ENCODE assay signal across 9 mouse cellular contexts in genomic region chr1:115684518-115685368, GRCm38 (mm10). TPM values are rescaled to one million over a fixed set of nuclear protein-coding genes. Genes with fewer than 3 reads are reported as not detected.
DNase-seq lines count a peak whose midpoint lies in the region; ATAC-seq lines count a peak whose summit lies in the region.
"Had no signal": no experiment of that assay in that cellular context is flagged by ENCODE, and none has a peak within 500 bp of the region (broad histone marks: within the 10 kb centered on the region; RNA-seq: fewer than 3 reads in every experiment).

Gene Cntnap5a, plus strand, starts transcription at chr1:115684756.

- H3K9me3 ChIP-seq in forebrain, embryonic 16.5 days (ENCODE audit: control insufficient read depth, low read length) = no peaks in the 10 kb centered on the region
- H3K9me3 ChIP-seq in hindbrain, embryonic 14.5 days (ENCODE audit: control insufficient read depth, low read length) = no peaks in the 10 kb centered on the region
- no peaks in the 10 kb centered on the region for H3K9me3 ChIP-seq in midbrain, embryonic 11.5 days (ENCODE audit: control insufficient read depth, low read length)

- peak within 1 kb of the TSS; percentile 67 for H3K4me2 ChIP-seq in forebrain, embryonic 16.5 days (ENCODE audit: low read length)
- peak within 1 kb of the TSS; percentile 47 for H3K4me2 ChIP-seq in hindbrain, embryonic 14.5 days (replicated peaks)
- peak within 1 kb of the TSS; percentile 29; the same call in 1 of the 2 replicates for H3K4me2 ChIP-seq in midbrain, embryonic 11.5 days

- 8% methylated on average over 26 of the region's 26 CpGs for WGBS in forebrain, embryonic 16.5 days
- 13% methylated on average over 26 of the region's 26 CpGs for WGBS in hindbrain, embryonic 14.5 days
- WGBS in midbrain, embryonic 11.5 days = 10% methylated on average over 26 of the region's 26 CpGs

- H3K4me3 ChIP-seq in forebrain, embryonic 16.5 days (replicated peaks; ENCODE audit: low read length) = peak within 1 kb of the TSS; percentile 53
- peak within 1 kb of the TSS; percentile 44 for H3K4me3 ChIP-seq in hindbrain, embryonic 14.5 days (replicated peaks; ENCODE audit: low read length)
- peak within 1 kb of the TSS; percentile 9 for H3K4me3 ChIP-seq in midbrain, embryonic 11.5 days (ENCODE audit: low read depth, low read length)

- H3K36me3 ChIP-seq in forebrain, embryonic 16.5 days (ENCODE audit: control insufficient read depth, insufficient read depth) = no peaks in the 10 kb centered on the region
- H3K36me3 ChIP-seq in hindbrain, embryonic 14.5 days (replicated peaks; ENCODE audit: control insufficient read depth, insufficient read depth) = no peaks in the 10 kb centered on the region
- no peaks in the 10 kb centered on the region for H3K36me3 ChIP-seq in midbrain, embryonic 11.5 days (ENCODE audit: control insufficient read depth, insufficient read depth, low read length)

- H3K4me1 ChIP-seq in forebrain, embryonic 16.5 days (replicated peaks; ENCODE audit: control insufficient read depth, insufficient read depth, low read length) = no peaks in the 10 kb centered on the region
- no peaks in the 10 kb centered on the region for H3K4me1 ChIP-seq in hindbrain, embryonic 14.5 days (replicated peaks; ENCODE audit: control insufficient read depth, insufficient read depth, low read length)
- no peaks in the 10 kb centered on the region for H3K4me1 ChIP-seq in midbrain, embryonic 11.5 days (ENCODE audit: control insufficient read depth, insufficient read depth, low read length)

- ATAC-seq in forebrain, embryonic 16.5 days = peak; percentile 88
- ATAC-seq in hindbrain, embryonic 14.5 days (ENCODE audit: low FRiP score) = peak; percentile 88; the same call in 1 of the 2 replicates
- peak; percentile 87 for ATAC-seq in midbrain, embryonic 11.5 days (ENCODE audit: low FRiP score)
- ATAC-seq in megakaryocyte-erythroid progenitor cell, adult 5-6 weeks (replicated peaks; ENCODE audit: low FRiP score, low TSS enrichment, poor library complexity, severe bottlenecking) = no peak

- H3K9ac ChIP-seq in forebrain, embryonic 16.5 days (replicated peaks; ENCODE audit: low read depth, low read length) = peak within 1 kb of the TSS; percentile 60
- H3K9ac ChIP-seq in hindbrain, embryonic 14.5 days = peak within 1 kb of the TSS; percentile 69
- H3K9ac ChIP-seq in midbrain, embryonic 11.5 days (ENCODE audit: low read length) = no peak within 1 kb of the TSS

- DNase-seq in 3T3-L1 (ENCODE audit: low read depth, low spot score) = peak; percentile 2
- DNase-seq in adrenal gland, postnatal 25 days = peak; percentile 53
- peak; percentile 74 for DNase-seq in hindbrain, embryonic 14.5 days (ENCODE audit: low spot score)
- peak; percentile 57 to 65 for DNase-seq in layer of hippocampus, postnatal 14 days (ENCODE audit: low spot score in 2 of 2)
- peak; percentile 93 for DNase-seq in midbrain, embryonic 11.5 days (ENCODE audit: low spot score, missing footprints)
- DNase-seq in right cerebral cortex, postnatal 4 days = peak; percentile 66

- no peak within 1 kb of the TSS; the same call in 1 of the 2 replicates for H3K27ac ChIP-seq in forebrain, embryonic 16.5 days (ENCODE audit: low read length)
- peak within 1 kb of the TSS; percentile 21; the same call in 1 of the 2 replicates for H3K27ac ChIP-seq in hindbrain, embryonic 14.5 days
- no peak within 1 kb of the TSS for H3K27ac ChIP-seq in midbrain, embryonic 11.5 days (ENCODE audit: low read depth, low read length)

- H3K27me3 ChIP-seq in forebrain, embryonic 16.5 days (replicated peaks; ENCODE audit: control insufficient read depth, insufficient read depth, low read length) = no peaks in the 10 kb centered on the region
- H3K27me3 ChIP-seq in hindbrain, embryonic 14.5 days (ENCODE audit: control insufficient read depth, insufficient read depth, low read length) = no peaks in the 10 kb centered on the region
- H3K27me3 ChIP-seq in midbrain, embryonic 11.5 days (ENCODE audit: control insufficient read depth, insufficient read depth, low read length) = no peaks in the 10 kb centered on the region

RNA-seq across cellular contexts. Expression of gene Cntnap5a, which starts in this region (rescaled TPM):
- 5.3 and 7.8 TPM in 2 replicates for total RNA-seq in adrenal gland, postnatal 25 days (2021)
- 0.63 and 1.5 TPM in 2 replicates for polyA plus RNA-seq in forebrain, embryonic 16.5 days (2015; fragmentation: Nextera tagmentation; extraction: Ambion mirVana)
- polyA plus RNA-seq in hindbrain, embryonic 14.5 days (2014; fragmentation: Nextera tagmentation; extraction: Ambion mirVana) = 2.5 TPM in 2 replicates
- total RNA-seq in layer of hippocampus, postnatal 14 days (2021) = 10 to 100 TPM; 11.8 to 13.9 TPM
- 0.07 and 0.19 TPM in 2 replicates for polyA plus RNA-seq in midbrain, embryonic 11.5 days (2014; fragmentation: Nextera tagmentation; extraction: Ambion mirVana)
- not detected in 2 replicates for total RNA-seq in megakaryocyte-erythroid progenitor cell, adult 5-6 weeks (2014; fragmentation: Nextera tagmentation)
- not detected in 2 replicates for total RNA-seq in megakaryocyte-erythroid progenitor cell, adult 5-6 weeks (2017)
- total RNA-seq: liver, adult 2 months had no signal
- polyA plus RNA-seq: liver, adult 2 months had no signal

Comparison
In these comparisons a context has a peak if more than half of its experiments do, and no peak if none do; other contexts are left out.
1. Peak in DNase-seq, ATAC-seq, H3K4me3 ChIP-seq and H3K4me2 ChIP-seq in midbrain, embryonic 11.5 days; RNA of the gene not detected or under 1 TPM.
2. DNase-seq: peak in every context shown above with its lines; median percentile 93 in midbrain, embryonic 11.5 days; 74 in hindbrain, embryonic 14.5 days; 66 in right cerebral cortex, postnatal 4 days; 61 in layer of hippocampus, postnatal 14 days; 53 in adrenal gland, postnatal 25 days; 2 in 3T3-L1.